Mouse (Mus musculus) adrenal gland, adult (tissue): Measurements from ENCODE around the gene Nup210.

Source experiments
- DNase-seq, 2 experiments: peaks; one replicate each; pipeline ENCODE4 v3.0.0; 2022 to 2023; ENCODE audit warnings: low spot score in 1 of 2; ENCODE audit not compliant: inconsistent age in 2 of 2

Gene Nup210

DNA sequence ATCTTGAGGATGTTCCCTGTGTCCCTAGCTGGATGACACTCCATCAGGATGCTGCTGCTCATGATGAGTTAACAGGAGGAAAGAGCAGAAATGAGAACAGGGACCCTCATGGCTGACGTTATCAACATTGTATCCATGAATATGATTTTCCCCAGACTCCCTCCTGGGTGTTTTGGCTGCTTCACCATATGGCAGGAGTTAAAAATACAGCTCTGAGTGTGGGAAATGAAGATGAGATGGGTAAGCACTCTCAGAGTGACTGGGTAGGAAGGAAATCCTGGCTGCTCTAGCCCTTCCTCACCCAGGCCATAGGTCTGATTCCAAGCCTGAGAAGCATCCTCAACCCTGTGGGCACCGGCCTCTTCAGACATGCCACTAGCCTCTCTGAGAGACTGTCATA is 142.3 kb downstream of the Nup210 start:
- DNase-seq: no peak

DNA sequence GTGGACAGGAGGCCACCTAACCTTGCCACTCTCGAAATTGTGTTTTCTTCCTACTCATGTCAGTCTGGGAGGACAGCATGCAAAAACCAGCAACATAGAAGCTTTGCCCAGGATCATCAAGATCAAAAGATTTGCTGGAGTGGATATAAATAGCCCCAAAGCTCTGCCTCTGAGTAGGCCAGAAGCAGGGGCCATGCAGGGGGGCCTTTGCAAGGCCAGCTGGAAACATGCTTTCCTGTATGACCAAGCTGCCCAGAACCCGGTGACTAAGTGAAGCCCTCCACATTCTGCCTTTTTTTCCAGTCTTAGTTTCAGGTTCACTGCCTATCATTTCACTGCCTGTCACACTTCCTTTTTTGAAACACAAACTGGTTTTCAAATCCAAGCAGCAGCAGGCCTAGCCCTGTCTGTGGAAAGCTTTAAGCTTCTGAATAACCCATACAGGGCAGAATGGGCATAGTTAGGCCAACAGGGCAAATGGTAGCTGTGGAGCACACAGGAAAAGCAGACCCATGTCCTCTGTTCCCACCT is 147.2 kb downstream of the Nup210 start:
- peak; percentile 28 to 66 for DNase-seq
